In genomic region chr13:107396036-107396435, GRCm38 (mm10) we compare ENCODE assay signal across 22 mouse cellular contexts.
"Had no signal": no experiment of that assay in that cellular context is flagged by ENCODE, and none has a peak within 500 bp of the region (broad histone marks: within the 10 kb centered on the region; RNA-seq: fewer than 3 reads in every experiment).

No protein-coding gene starts in this region.

- H3K27me3 ChIP-seq: limb, embryonic 13.5 days; liver, embryonic 12.5 days; liver, embryonic 15.5 days; lung, embryonic 15.5 days; megakaryocyte, embryonic 14.5 days; midbrain, embryonic 13.5 days; neural tube, embryonic 13.5 days had no signal

- DNase-seq: layer of hippocampus, adult 9-11 months; liver; lung, adult 18-20 months; lung, postnatal 10 days; lung, postnatal 36 days; retina, postnatal 1 day; right cerebral cortex, postnatal 4 days; thymus, postnatal 25 days had no signal

- H3K4me2 ChIP-seq: limb, embryonic 13.5 days; liver, embryonic 12.5 days; liver, embryonic 15.5 days; lung, embryonic 15.5 days; midbrain, embryonic 13.5 days; neural tube, embryonic 13.5 days had no signal

- H3K4me3 ChIP-seq: layer of hippocampus, adult 2 months; limb, embryonic 10.5 days; limb, embryonic 13.5 days; liver, embryonic 12.5 days; liver, embryonic 15.5 days; lung, embryonic 15.5 days; megakaryocyte, embryonic 14.5 days; midbrain, embryonic 10.5 days; midbrain, embryonic 13.5 days; myocyte; neural tube, embryonic 13.5 days had no signal

- H3K9me3 ChIP-seq: limb, embryonic 10.5 days; limb, embryonic 13.5 days; liver, embryonic 12.5 days; liver, embryonic 15.5 days; lung, embryonic 15.5 days; megakaryocyte, embryonic 14.5 days; midbrain, embryonic 10.5 days; midbrain, embryonic 13.5 days had no signal

- H3K27ac ChIP-seq: layer of hippocampus, adult 2 months; limb, embryonic 10.5 days; limb, embryonic 13.5 days; liver, embryonic 12.5 days; liver, embryonic 15.5 days; lung, embryonic 15.5 days; midbrain, embryonic 10.5 days; midbrain, embryonic 13.5 days; neural tube, embryonic 13.5 days; stomach, postnatal 0 days had no signal

- ATAC-seq: intestine, postnatal 0 days; liver, embryonic 12.5 days; midbrain, embryonic 13.5 days; midbrain, embryonic 16.5 days had no signal

- H3K4me1 ChIP-seq: limb, embryonic 10.5 days; limb, embryonic 13.5 days; liver, embryonic 12.5 days; liver, embryonic 15.5 days; lung, embryonic 15.5 days; midbrain, embryonic 10.5 days; midbrain, embryonic 13.5 days; neural tube, embryonic 13.5 days had no signal

- H3K36me3 ChIP-seq: limb, embryonic 10.5 days; limb, embryonic 13.5 days; liver, embryonic 12.5 days; liver, embryonic 15.5 days; lung, embryonic 15.5 days; midbrain, embryonic 10.5 days; midbrain, embryonic 13.5 days; neural tube, embryonic 13.5 days had no signal

- H3K9ac ChIP-seq: limb, embryonic 13.5 days; liver, embryonic 12.5 days; liver, embryonic 15.5 days; lung, embryonic 15.5 days; midbrain, embryonic 13.5 days; neural tube, embryonic 13.5 days had no signal
